Mouse (Mus musculus) limb, embryonic 14.5 days (tissue): ENCODE measurements around the gene Erv3. TPM values are rescaled to one million over a fixed set of nuclear protein-coding genes. Genes with fewer than 3 reads are reported as not detected.

Experiments used
- ATAC-seq: fragments of 200-750 bp; cut with Nextera tagmentation; 2 replicates; pipeline ENCODE4 v1.8.0; 2017; ENCODE audit warnings: low read depth, moderate number of reproducible peaks, moderate TSS enrichment; ENCODE audit not compliant: low FRiP score
- DNase-seq: peaks from one replicate; pipeline ENCODE4 v3.0.0-alpha.2; 2015; ENCODE audit warnings: low spot score
- H3K27ac ChIP-seq: fragments of 300-500 bp; sonication (generic); replicated peaks from 2 replicates; pipeline ENCODE4 v1.5.1; 2014; ENCODE audit warnings: low read depth, mild to moderate bottlenecking, low read length, moderate library complexity, mixed read lengths
- H3K27me3 ChIP-seq: fragments of 300-500 bp; sonication (generic); 2 replicates; pipeline ENCODE4 v1.6.1; 2014; ENCODE audit warnings: low read length, mixed read lengths; ENCODE audit not compliant: control insufficient read depth, insufficient read depth
- H3K36me3 ChIP-seq: fragments of 300-500 bp; sonication (generic); 2 replicates; pipeline ENCODE4 v1.6.1; 2014; ENCODE audit warnings: mild to moderate bottlenecking, low read length, moderate library complexity, mixed read lengths; ENCODE audit not compliant: control insufficient read depth, insufficient read depth
- H3K4me1 ChIP-seq: fragments of 300-500 bp; sonication (generic); 2 replicates; pipeline ENCODE4 v1.6.1; 2014; ENCODE audit warnings: antibody characterized with exemption, low read length, mixed read lengths; ENCODE audit not compliant: control insufficient read depth, insufficient read depth
- H3K4me2 ChIP-seq: fragments of 300-500 bp; sonication (generic); replicated peaks from 2 replicates; pipeline ENCODE4 v1.6.1; 2014; ENCODE audit warnings: low read depth, mild to moderate bottlenecking, low read length, moderate library complexity; ENCODE audit not compliant: severe bottlenecking
- H3K4me3 ChIP-seq: fragments of 300-500 bp; sonication (generic); replicated peaks from 2 replicates; pipeline ENCODE4 v1.5.1; 2014; ENCODE audit warnings: low read length
- H3K9ac ChIP-seq: fragments of 300-500 bp; sonication (generic); 2 replicates; pipeline ENCODE4 v1.6.1; 2014; ENCODE audit warnings: mild to moderate bottlenecking, low read depth, low read length, moderate library complexity; ENCODE audit not compliant: severe bottlenecking
- H3K9me3 ChIP-seq: fragments of 300-500 bp; sonication (generic); 2 replicates; pipeline ENCODE4 v1.6.1; 2016; ENCODE audit warnings: low read length; ENCODE audit not compliant: control insufficient read depth
- POLR2A ChIP-seq: fragments of 200-500 bp; IDR thresholded peaks from 2 replicates; pipeline ENCODE4 v1.8.0; 2012; ENCODE audit warnings: inconsistent platforms, mild to moderate bottlenecking, moderate library complexity, borderline replicate concordance; ENCODE audit not compliant: insufficient read depth, insufficient read length; ENCODE audit errors: extremely low read depth
- WGBS: fragments of 180-500 bp; shearing (Covaris S2); extraction: QIAGEN DNeasy Blood & Tissue Kit; methylation state at CpG from one replicate; pipeline ENCODE4 v1.1.7; 2014; 5-methylcytosine and 5-hydroxymethylcytosine counted together
- polyA plus RNA-seq, 2 experiments: library from polyadenylated mRNA; depleted of rRNA in 1 of 2; stranded (reverse) in 1 of 2; unstranded in 1 of 2; fragments of >200 nt; fragmentation: Nextera tagmentation in 1 of 2; extraction: Ambion mirVana in 1 of 2; gene quantifications; 2 replicates each; pipeline versions ENCODE4 v1.2.1 to v1.2.3; 2012 to 2014

Erv3 gene
- polyA plus RNA-seq, 2 experiments, result 0.25 TPM; not detected in 1

DNA sequence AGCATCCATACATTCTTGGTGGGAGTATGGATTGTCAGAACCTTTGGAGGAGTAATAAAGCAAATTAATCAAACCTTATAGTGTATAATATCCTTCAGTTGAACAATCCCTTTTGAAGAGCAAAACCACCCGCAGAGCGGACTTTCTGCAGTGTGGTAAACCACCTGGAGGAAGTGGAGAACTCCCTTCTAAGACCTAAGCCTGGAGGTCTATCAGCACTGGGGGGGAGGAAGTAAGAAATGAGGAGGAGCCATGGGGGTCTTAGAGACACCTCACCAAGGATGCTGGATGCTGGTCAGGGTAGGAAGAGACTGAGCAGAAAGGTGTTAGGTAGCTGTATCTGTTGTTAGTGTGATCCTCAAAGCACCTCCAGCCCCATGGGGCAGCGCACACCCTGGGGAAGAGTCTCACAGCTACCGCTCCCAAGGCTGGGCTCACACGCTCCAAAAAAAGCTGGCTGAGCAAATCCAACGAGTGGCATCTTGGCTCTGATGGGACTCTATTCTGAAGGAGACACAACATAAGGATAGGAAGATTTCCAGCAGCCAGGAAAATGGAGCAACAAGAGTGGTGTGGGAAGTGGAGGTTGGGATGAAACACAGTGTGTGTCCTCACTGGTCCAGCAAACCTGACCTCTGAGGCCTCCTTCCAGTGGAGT lies 27.1 kb upstream of the Erv3 start:
- H3K27me3 ChIP-seq, result no peaks in the 10 kb centered on the region
- no peak overlapping the region for H3K4me2 ChIP-seq
- no peak for DNase-seq
- no peak for TF ChIP-seq POLR2A
- H3K4me3 ChIP-seq, result no peak overlapping the region
- 0 out of 2 replicates have a peak, but pooled peaks cover 8% of the 10 kb centered on the region for H3K4me1 ChIP-seq
- no peaks in the 10 kb centered on the region for H3K9me3 ChIP-seq
- no peak for ATAC-seq
- WGBS, result 83% methylated on average over 6 of the region's 6 CpGs
- H3K27ac ChIP-seq, result no peak overlapping the region
- no peaks in the 10 kb centered on the region for H3K36me3 ChIP-seq
- H3K9ac ChIP-seq, result no peak overlapping the region

DNA sequence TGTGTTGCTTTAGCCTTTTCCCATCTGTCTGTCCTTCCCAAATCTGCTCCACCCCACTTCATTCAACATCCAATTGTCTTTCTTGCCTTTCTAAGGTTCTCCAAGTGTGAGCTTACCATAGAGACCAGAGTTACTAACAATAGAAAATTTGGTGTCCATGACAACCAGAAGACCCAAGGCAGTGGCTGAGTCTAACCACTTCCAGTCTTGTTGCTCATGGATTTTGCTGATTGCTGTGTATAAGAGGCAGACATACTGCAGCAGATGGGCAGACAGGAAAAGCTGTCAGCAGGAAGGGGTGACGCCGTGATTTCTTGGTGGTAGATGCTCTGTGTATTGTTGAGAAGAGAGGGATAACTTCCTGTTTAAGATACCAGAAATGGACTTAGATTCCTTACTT lies 23.6 kb upstream of the Erv3 start:
- DNase-seq (no peak), ATAC-seq (no peak; the same call in 1 of the 2 replicates)
- 79% methylated on average over 2 of the region's 2 CpGs for WGBS
- TF ChIP-seq POLR2A, result no peak
- no peaks in the 10 kb centered on the region for H3K36me3 ChIP-seq
- H3K4me2 ChIP-seq, result no peak overlapping the region
- H3K4me1 ChIP-seq, result no peaks in the 10 kb centered on the region
- no peak overlapping the region for H3K27ac ChIP-seq
- no peaks in the 10 kb centered on the region for H3K9me3 ChIP-seq
- H3K27me3 ChIP-seq, result no peaks in the 10 kb centered on the region
- H3K4me3 ChIP-seq, result no peak overlapping the region
- no peak overlapping the region for H3K9ac ChIP-seq

DNA sequence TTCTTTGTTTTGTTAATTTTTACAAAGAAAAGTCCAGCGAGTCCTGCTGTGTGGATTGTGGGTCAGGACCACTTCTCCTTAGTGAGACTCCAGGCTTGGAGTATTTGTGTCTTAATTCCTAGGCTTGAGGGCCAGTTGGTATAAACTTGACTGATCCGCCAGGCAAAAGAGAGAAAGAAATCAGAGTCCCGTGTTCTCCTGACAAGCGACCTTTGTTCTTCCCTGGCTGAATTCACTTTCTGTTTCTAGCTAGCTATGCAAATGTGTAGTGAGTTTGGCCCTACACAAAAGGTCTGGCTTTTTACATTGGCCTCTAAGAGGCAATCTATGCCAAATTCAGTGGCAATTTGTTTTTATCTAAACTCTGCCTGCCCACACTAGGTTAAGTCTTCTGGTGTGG lies 22.2 kb upstream of the Erv3 start:
- DNase-seq (no peak), ATAC-seq (no peak)
- H3K4me1 ChIP-seq, result no peaks in the 10 kb centered on the region
- 77% methylated on average over 4 of the region's 4 CpGs for WGBS
- no peak overlapping the region for H3K4me2 ChIP-seq
- H3K9ac ChIP-seq, result no peak overlapping the region
- no peaks in the 10 kb centered on the region for H3K9me3 ChIP-seq
- no peaks in the 10 kb centered on the region for H3K36me3 ChIP-seq
- H3K4me3 ChIP-seq, result no peak overlapping the region
- no peak for TF ChIP-seq POLR2A
- no peaks in the 10 kb centered on the region for H3K27me3 ChIP-seq
- H3K27ac ChIP-seq, result no peak overlapping the region

DNA sequence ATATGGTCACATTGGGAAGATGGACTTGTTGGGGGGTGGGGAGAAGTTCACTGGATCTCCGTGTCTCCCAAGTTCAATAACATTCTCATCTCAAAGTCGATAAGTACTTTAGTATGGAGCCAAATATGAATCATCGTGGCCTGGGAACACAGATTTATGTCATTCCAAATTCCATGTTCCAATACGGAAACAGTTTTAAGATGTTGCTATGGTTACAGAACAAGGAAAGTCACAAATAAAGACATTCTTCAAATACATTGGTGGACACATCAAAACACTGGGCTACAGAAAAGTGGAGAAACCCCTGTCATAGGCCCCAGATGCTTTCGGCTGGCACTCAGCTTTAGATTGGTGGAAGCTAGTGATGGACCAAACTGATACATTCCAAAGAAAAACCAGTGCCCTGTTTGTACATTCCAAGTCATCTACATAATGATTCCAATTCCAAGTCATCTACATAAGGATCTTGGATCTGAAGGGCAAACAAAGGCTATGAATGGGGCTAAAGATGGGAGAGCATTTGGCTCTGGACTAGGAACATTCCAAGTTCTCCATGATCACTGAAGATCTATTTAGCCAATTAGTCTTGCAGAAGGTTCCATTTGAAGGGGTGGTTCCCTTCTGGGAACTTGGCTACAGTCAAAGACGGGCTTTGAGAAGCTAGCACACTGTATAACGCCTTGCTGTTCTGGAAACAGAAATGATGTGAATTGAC lies 17.2 kb upstream of the Erv3 start:
- WGBS, result 92% methylated on average over 7 of the region's 7 CpGs

DNA sequence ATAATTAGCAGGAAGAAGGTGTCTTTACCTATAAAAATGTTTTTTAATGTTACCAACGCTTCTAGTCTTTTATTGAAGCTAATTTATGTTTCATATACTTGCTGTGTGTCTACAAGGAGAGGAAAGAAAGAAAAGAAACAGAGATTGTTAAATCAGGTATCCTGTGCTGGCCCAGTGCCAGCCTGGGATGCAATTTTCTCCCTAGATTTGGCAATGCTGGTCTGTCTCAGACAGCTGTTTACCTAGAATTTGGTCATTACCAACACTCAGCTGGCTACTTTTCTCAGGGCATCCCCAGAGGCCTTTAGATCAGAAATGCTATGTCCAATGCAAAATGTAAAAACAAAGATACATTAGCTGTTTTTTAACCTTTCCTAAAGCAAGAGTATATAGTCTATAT lies 13.8 kb upstream of the Erv3 start:
- Histone ChIP-seq H3K36me3 (no peaks in the 10 kb centered on the region), H3K4me2 (no peak overlapping the region), H3K9ac (no peak overlapping the region), H3K27ac (no peak overlapping the region), H3K27me3 (no peaks in the 10 kb centered on the region), H3K9me3 (no peaks in the 10 kb centered on the region), H3K4me1 (no peaks in the 10 kb centered on the region), H3K4me3 (no peak overlapping the region)
- DNase-seq, result no peak
- no peak for ATAC-seq
- 21% methylated on average over 1 of the region's 1 CpGs for WGBS
- no peak for TF ChIP-seq POLR2A

More for the DNA sequence above, 17.2 kb upstream of the Erv3 start:
- no peak overlapping the region for H3K27ac ChIP-seq
- DNase-seq, result no peak
- no peak for TF ChIP-seq POLR2A
- H3K9me3 ChIP-seq, result no peaks in the 10 kb centered on the region
- no peaks in the 10 kb centered on the region for H3K36me3 ChIP-seq
- H3K4me1 ChIP-seq, result no peaks in the 10 kb centered on the region
- ATAC-seq, result no peak
- H3K9ac ChIP-seq, result no peak overlapping the region
- no peaks in the 10 kb centered on the region for H3K27me3 ChIP-seq
- H3K4me3 ChIP-seq, result no peak overlapping the region
- H3K4me2 ChIP-seq, result no peak overlapping the region
